ENCODE assay signal across 27 mouse cellular contexts in the genomic region with DNA sequence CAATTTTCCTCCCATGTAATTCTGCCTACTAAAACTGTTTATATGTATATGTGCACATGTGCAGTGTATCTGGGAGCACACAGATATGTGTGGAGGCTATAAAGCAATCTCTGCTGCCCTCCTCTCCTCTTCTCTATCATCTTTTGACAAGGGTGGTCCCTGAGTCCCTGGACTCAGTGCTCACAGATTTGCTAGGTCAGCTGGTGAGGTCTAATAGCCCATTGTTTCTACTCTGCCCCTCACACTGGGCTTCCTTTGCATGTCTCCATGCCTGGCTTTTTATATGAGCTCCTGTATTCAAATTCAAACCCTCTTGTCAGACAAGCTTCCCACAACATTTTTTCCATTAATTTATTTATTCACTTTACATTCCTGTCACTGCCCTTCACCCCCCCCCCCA.
DNase-seq lines count a peak whose midpoint lies in the region; ATAC-seq lines count a peak whose summit lies in the region.
"Had no signal": no experiment of that assay in that cellular context is flagged by ENCODE, and none has a peak within 500 bp of the region (broad histone marks: within the 10 kb centered on the region; RNA-seq: fewer than 3 reads in every experiment).

No protein-coding gene starts in this region.

- H3K27ac ChIP-seq in intestine, embryonic 14.5 days (ENCODE audit: low read depth): no peak overlapping the region
- no peak overlapping the region for H3K27ac ChIP-seq in intestine, embryonic 15.5 days
- 0 out of 2 replicates have a peak overlapping the region, but pooled peaks have one; percentile 19 for H3K27ac ChIP-seq in midbrain, embryonic 13.5 days
- H3K27ac ChIP-seq in midbrain, embryonic 11.5 days (ENCODE audit: low read depth, low read length): no peak overlapping the region
- H3K27ac ChIP-seq in hindbrain, embryonic 13.5 days: peak overlapping the region; percentile 62
- H3K27ac ChIP-seq in neural tube, embryonic 15.5 days (replicated peaks): peak overlapping the region; percentile 76; the same call in 1 of the 2 replicates
- H3K27ac ChIP-seq: heart, embryonic 15.5 days; kidney, embryonic 15.5 days; liver, embryonic 15.5 days had no signal

- no peak overlapping the region for H3K4me3 ChIP-seq in intestine, embryonic 14.5 days (ENCODE audit: low read depth, low read length)
- no peak overlapping the region for H3K4me3 ChIP-seq in intestine, embryonic 15.5 days (replicated peaks)
- no peak overlapping the region for H3K4me3 ChIP-seq in midbrain, embryonic 13.5 days (replicated peaks)
- no peak overlapping the region for H3K4me3 ChIP-seq in midbrain, embryonic 11.5 days (ENCODE audit: low read depth, low read length)
- no peak overlapping the region for H3K4me3 ChIP-seq in hindbrain, embryonic 13.5 days
- no peak overlapping the region for H3K4me3 ChIP-seq in neural tube, embryonic 15.5 days (replicated peaks)
- H3K4me3 ChIP-seq: erythroblast, embryonic 14.5 days; heart, embryonic 15.5 days; kidney, embryonic 15.5 days; liver, embryonic 15.5 days had no signal

- no peaks in the 10 kb centered on the region for H3K9me3 ChIP-seq in intestine, embryonic 14.5 days (ENCODE audit: control insufficient read depth, low read length)
- H3K9me3 ChIP-seq in intestine, embryonic 15.5 days: no peaks in the 10 kb centered on the region
- H3K9me3 ChIP-seq in midbrain, embryonic 13.5 days: no peaks in the 10 kb centered on the region
- no peaks in the 10 kb centered on the region for H3K9me3 ChIP-seq in midbrain, embryonic 11.5 days (ENCODE audit: control insufficient read depth, low read length)
- no peaks in the 10 kb centered on the region for H3K9me3 ChIP-seq in hindbrain, embryonic 13.5 days
- no peaks in the 10 kb centered on the region for H3K9me3 ChIP-seq in neural tube, embryonic 15.5 days (replicated peaks)
- H3K9me3 ChIP-seq: heart, embryonic 15.5 days; kidney, embryonic 15.5 days; liver, embryonic 15.5 days had no signal

- H3K4me1 ChIP-seq in intestine, embryonic 14.5 days (replicated peaks; ENCODE audit: control insufficient read depth, insufficient read depth, low read length): no peaks in the 10 kb centered on the region
- no peaks in the 10 kb centered on the region for H3K4me1 ChIP-seq in intestine, embryonic 15.5 days (replicated peaks)
- H3K4me1 ChIP-seq in midbrain, embryonic 13.5 days (replicated peaks): peaks cover 35% of the 10 kb centered on the region
- peaks cover 17% of the 10 kb centered on the region for H3K4me1 ChIP-seq in midbrain, embryonic 11.5 days (ENCODE audit: control insufficient read depth, insufficient read depth, low read length)
- peaks cover 34% of the 10 kb centered on the region for H3K4me1 ChIP-seq in hindbrain, embryonic 13.5 days (replicated peaks)
- H3K4me1 ChIP-seq in neural tube, embryonic 15.5 days: peaks cover 27% of the 10 kb centered on the region
- H3K4me1 ChIP-seq: heart, embryonic 15.5 days; kidney, embryonic 15.5 days; liver, embryonic 15.5 days had no signal

- no peak overlapping the region for H3K9ac ChIP-seq in intestine, embryonic 14.5 days (ENCODE audit: low read length)
- H3K9ac ChIP-seq in intestine, embryonic 15.5 days: no peak overlapping the region
- no peak overlapping the region for H3K9ac ChIP-seq in midbrain, embryonic 13.5 days (replicated peaks)
- no peak overlapping the region for H3K9ac ChIP-seq in midbrain, embryonic 11.5 days (ENCODE audit: low read length)
- H3K9ac ChIP-seq in hindbrain, embryonic 13.5 days: no peak overlapping the region
- H3K9ac ChIP-seq in neural tube, embryonic 15.5 days (replicated peaks): no peak overlapping the region
- H3K9ac ChIP-seq: forebrain, postnatal 0 days; heart, embryonic 15.5 days; kidney, embryonic 15.5 days; liver, embryonic 15.5 days; lung, embryonic 14.5 days had no signal

- intact Hi-C loops in left cerebral cortex, postnatal 36 days (cut with DNase I): no loop called here

- H3K36me3 ChIP-seq in intestine, embryonic 14.5 days (ENCODE audit: control insufficient read depth, insufficient read depth, low read length): no peaks in the 10 kb centered on the region
- H3K36me3 ChIP-seq in intestine, embryonic 15.5 days: no peaks in the 10 kb centered on the region
- no peaks in the 10 kb centered on the region for H3K36me3 ChIP-seq in midbrain, embryonic 13.5 days
- H3K36me3 ChIP-seq in midbrain, embryonic 11.5 days (ENCODE audit: control insufficient read depth, insufficient read depth, low read length): no peaks in the 10 kb centered on the region
- H3K36me3 ChIP-seq in hindbrain, embryonic 13.5 days: no peaks in the 10 kb centered on the region
- H3K36me3 ChIP-seq in neural tube, embryonic 15.5 days: no peaks in the 10 kb centered on the region
- H3K36me3 ChIP-seq: heart, embryonic 15.5 days; kidney, embryonic 15.5 days; liver, embryonic 15.5 days had no signal

- ATAC-seq in intestine, embryonic 14.5 days (replicated peaks; ENCODE audit: low FRiP score, low TSS enrichment, low read depth): no peak
- no peak for ATAC-seq in intestine, embryonic 15.5 days
- ATAC-seq in midbrain, embryonic 13.5 days: no peak
- no peak for ATAC-seq in midbrain, embryonic 11.5 days (ENCODE audit: low FRiP score)
- ATAC-seq in hindbrain, embryonic 13.5 days (ENCODE audit: low FRiP score): no peak
- ATAC-seq in neural tube, embryonic 15.5 days (ENCODE audit: low FRiP score): no peak
- ATAC-seq: activated CD4-positive, CD25-positive, alpha-beta regulatory T cell, adult 4 months had no signal

- DNase-seq in intestine, embryonic 14.5 days (ENCODE audit: low spot score): peak; percentile 6
- no peak for DNase-seq in midbrain, embryonic 11.5 days (ENCODE audit: low spot score, missing footprints)
- no peak for DNase-seq in left cerebral cortex, postnatal 36 days (ENCODE audit: low spot score in 2 of 2)
- DNase-seq: adrenal gland, adult 2 months; adrenal gland, postnatal 36 days; B cell, adult 2 months; cerebellum, adult 2 months; cerebellum, postnatal 14 days; kidney, adult 18-20 months; kidney, postnatal 25 days; left cerebral cortex, postnatal 4 days; liver; lung, embryonic 14.5 days; lung, postnatal 14 days; right cerebral cortex, adult 18-20 months; spleen, adult 18-20 months; thymus, postnatal 14 days had no signal

- H3K4me2 ChIP-seq in intestine, embryonic 14.5 days (ENCODE audit: low read length): no peak overlapping the region
- no peak overlapping the region for H3K4me2 ChIP-seq in intestine, embryonic 15.5 days (replicated peaks)
- H3K4me2 ChIP-seq in midbrain, embryonic 13.5 days (replicated peaks): no peak overlapping the region
- H3K4me2 ChIP-seq in midbrain, embryonic 11.5 days: no peak overlapping the region
- H3K4me2 ChIP-seq in hindbrain, embryonic 13.5 days: no peak overlapping the region
- no peak overlapping the region for H3K4me2 ChIP-seq in neural tube, embryonic 15.5 days
- H3K4me2 ChIP-seq: heart, embryonic 15.5 days; kidney, embryonic 15.5 days; liver, embryonic 15.5 days; lung, embryonic 14.5 days had no signal

- no peaks in the 10 kb centered on the region for H3K27me3 ChIP-seq in intestine, embryonic 14.5 days (replicated peaks; ENCODE audit: control insufficient read depth, insufficient read depth, low read length)
- no peaks in the 10 kb centered on the region for H3K27me3 ChIP-seq in intestine, embryonic 15.5 days (replicated peaks)
- H3K27me3 ChIP-seq in midbrain, embryonic 13.5 days: no peaks in the 10 kb centered on the region
- H3K27me3 ChIP-seq in midbrain, embryonic 11.5 days (ENCODE audit: control insufficient read depth, insufficient read depth, low read length): no peaks in the 10 kb centered on the region
- no peaks in the 10 kb centered on the region for H3K27me3 ChIP-seq in hindbrain, embryonic 13.5 days
- H3K27me3 ChIP-seq in neural tube, embryonic 15.5 days (replicated peaks): no peaks in the 10 kb centered on the region
- H3K27me3 ChIP-seq: heart, embryonic 15.5 days; kidney, embryonic 15.5 days; liver, embryonic 15.5 days had no signal

Comparison
In these comparisons a context has a peak if more than half of its experiments do, and no peak if none do; other contexts are left out.
1. H3K27ac ChIP-seq: peak in midbrain, embryonic 13.5 days (single experiment), hindbrain, embryonic 13.5 days (single experiment) and neural tube, embryonic 15.5 days (single experiment); none in intestine, embryonic 14.5 days (single experiment), intestine, embryonic 15.5 days (single experiment) and midbrain, embryonic 11.5 days (single experiment).